Mouse (Mus musculus) midbrain, embryonic 16.5 days (tissue): ENCODE measurements around the gene Gpr18. TPM values are rescaled to one million over a fixed set of nuclear protein-coding genes. Genes with fewer than 3 reads are reported as not detected.

Source experiments
- ATAC-seq: fragments of 200-750 bp; cut with Nextera tagmentation; 2 replicates; pipeline ENCODE4 v1.8.0; 2017; ENCODE audit warnings: moderate TSS enrichment
- H3K27ac ChIP-seq: fragments of 300-500 bp; sonication (generic); 2 replicates; pipeline ENCODE4 v1.5.1; 2014; ENCODE audit warnings: mild to moderate bottlenecking, low read length, mixed read lengths
- H3K27me3 ChIP-seq: fragments of 300-500 bp; sonication (generic); 2 replicates; pipeline ENCODE4 v1.6.1; 2014; ENCODE audit warnings: low read depth, low read length, mixed read lengths; ENCODE audit not compliant: control insufficient read depth, insufficient read depth
- H3K36me3 ChIP-seq: fragments of 300-500 bp; sonication (generic); 2 replicates; pipeline ENCODE4 v1.6.1; 2014; ENCODE audit warnings: mild to moderate bottlenecking, low read length, moderate library complexity, mixed read lengths; ENCODE audit not compliant: control insufficient read depth, insufficient read depth
- H3K4me1 ChIP-seq: fragments of 300-500 bp; sonication (generic); 2 replicates; pipeline ENCODE4 v1.6.1; 2014; ENCODE audit warnings: mild to moderate bottlenecking, low read length, mixed read lengths; ENCODE audit not compliant: control insufficient read depth, insufficient read depth
- H3K4me2 ChIP-seq: fragments of 300-500 bp; sonication (generic); 2 replicates; pipeline ENCODE4 v1.6.1; 2014; ENCODE audit warnings: mild to moderate bottlenecking, low read length, mixed read lengths
- H3K4me3 ChIP-seq: fragments of 300-500 bp; sonication (generic); 2 replicates; pipeline ENCODE4 v1.5.1; 2014; ENCODE audit warnings: low read depth, mild to moderate bottlenecking, low read length, moderate library complexity, mixed read lengths
- H3K9ac ChIP-seq: fragments of 300-500 bp; sonication (generic); 2 replicates; pipeline ENCODE4 v1.6.1; 2014; ENCODE audit warnings: low read depth, low read length, mixed read lengths
- H3K9me3 ChIP-seq: fragments of 300-500 bp; sonication (generic); replicated peaks from 2 replicates; pipeline ENCODE4 v1.6.1; 2014; ENCODE audit warnings: mild to moderate bottlenecking, low read length, mixed read lengths; ENCODE audit not compliant: control insufficient read depth, poor library complexity, severe bottlenecking
- WGBS: fragments of 180-500 bp; shearing (Covaris S2); extraction: QIAGEN DNeasy Blood & Tissue Kit; methylation state at CpG from one replicate; pipeline ENCODE4 v1.1.7; 2014; 5-methylcytosine and 5-hydroxymethylcytosine counted together
- polyA plus RNA-seq: library from polyadenylated mRNA; unstranded; fragments of >200 nt; fragmentation: Nextera tagmentation; extraction: Ambion mirVana; gene quantifications from 2 replicates; pipeline ENCODE4 v1.2.1, GENCODE M21; 2015

Gpr18 gene
- polyA plus RNA-seq, 1 experiment from 2014 or later = 0.16 TPM

DNA sequence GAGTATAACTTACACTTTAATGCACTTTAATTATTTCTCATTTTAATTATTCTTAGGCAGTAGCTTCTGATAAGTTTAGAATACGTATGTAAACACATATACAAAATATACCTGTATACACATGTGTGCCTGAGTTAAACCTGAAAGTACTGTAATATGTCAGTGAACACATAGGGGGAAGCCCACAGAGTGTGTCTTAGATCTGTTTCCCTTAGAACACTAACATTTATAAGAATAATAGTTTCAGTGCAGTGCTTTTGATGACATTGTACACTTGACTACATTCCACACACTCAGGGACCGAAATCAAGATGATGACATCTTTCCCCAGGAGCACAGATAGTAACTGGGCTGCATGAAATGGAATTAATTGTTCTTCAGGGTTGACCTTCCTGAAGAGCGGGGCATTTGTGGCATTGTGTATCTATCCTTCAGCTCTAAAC lies 44.0 kb upstream of the Gpr18 start:
- Histone ChIP-seq H3K27me3 (no peaks in the 10 kb centered on the region), H3K9me3 (no peaks in the 10 kb centered on the region), H3K4me1 (no peaks in the 10 kb centered on the region), H3K4me3 (no peak overlapping the region), H3K9ac (no peak overlapping the region), H3K36me3 (no peaks in the 10 kb centered on the region), H3K27ac (no peak overlapping the region), H3K4me2 (no peak overlapping the region)
- ATAC-seq = no peak
- 92% methylated on average over 3 of the region's 3 CpGs for WGBS

DNA sequence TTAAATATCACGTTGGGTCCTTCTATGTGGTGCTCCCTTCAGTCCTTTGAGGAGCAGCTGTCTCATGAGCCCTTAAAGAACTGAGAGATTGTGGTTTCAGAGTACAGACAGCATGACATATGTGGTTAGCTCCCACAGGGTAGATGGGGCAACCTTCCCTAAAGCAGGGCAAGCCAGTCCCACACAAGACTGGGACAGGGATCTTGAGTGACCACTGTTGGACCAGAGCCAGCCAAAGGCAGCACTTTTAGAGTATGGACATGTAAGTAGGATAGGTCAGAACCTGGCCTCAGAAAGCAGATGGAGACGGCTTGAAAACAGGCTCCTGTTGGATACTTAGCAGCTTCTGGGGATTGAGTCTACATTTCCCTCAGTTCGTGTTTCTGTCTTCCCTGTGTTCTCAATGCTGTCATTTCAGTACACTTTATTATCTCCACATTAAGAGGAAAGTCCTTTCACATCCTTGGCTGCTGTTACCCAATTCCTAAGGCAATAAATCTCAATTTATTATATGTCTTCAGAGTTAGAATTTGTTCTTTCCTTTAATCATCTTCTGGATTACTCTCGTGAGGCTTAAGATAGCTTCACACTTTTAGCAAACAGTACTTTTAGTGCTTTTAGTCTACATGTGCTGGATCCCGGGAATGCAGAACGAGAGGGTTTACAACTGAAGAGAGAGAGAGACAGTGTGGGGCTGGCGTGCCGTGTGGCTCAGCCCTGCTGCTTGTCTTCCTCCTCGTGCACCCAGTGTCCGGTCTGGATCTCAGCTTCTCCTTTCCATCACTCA lies 43.4 kb upstream of the Gpr18 start:
- H3K36me3 ChIP-seq = no peaks in the 10 kb centered on the region
- no peak overlapping the region for H3K4me3 ChIP-seq
- 84% methylated on average over 10 of the region's 10 CpGs for WGBS

DNA sequence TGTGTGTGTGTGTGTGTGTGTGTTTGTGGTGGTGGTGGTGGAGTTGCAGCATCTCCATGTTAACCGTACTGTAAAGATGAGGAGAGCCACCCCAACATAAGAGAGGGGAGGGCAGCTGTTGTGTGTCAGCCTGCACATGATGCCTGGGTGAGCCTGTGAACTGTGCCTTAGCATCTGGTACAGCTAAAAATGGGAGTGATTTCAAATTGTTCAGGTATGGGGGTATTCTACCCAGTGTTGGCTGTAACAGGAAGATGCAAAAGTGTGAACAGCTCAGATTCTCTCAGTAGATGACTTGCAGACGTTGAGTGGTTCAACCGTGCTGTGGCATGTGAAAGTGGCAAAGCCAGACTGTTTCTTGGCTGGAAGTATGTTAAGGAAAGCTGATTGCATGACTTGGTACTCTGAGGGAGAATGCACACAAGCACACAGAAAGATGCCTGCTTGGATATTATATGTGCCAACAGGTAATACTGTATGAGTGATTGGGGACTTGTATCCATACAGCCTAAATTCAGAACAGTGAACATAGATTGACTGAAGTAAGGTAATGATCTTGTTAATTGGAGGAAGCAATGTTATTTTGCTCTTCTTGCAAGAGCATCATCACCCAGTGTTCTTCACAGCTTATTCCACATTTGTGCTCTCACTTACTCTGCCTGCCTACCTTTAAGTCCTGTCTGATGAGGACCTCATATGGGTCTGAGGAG lies 42.6 kb upstream of the Gpr18 start:
- Histone ChIP-seq H3K4me3 (no peak overlapping the region), H3K4me1 (no peaks in the 10 kb centered on the region), H3K36me3 (no peaks in the 10 kb centered on the region), H3K4me2 (no peak overlapping the region), H3K9ac (no peak overlapping the region), H3K27me3 (no peaks in the 10 kb centered on the region), H3K27ac (no peak overlapping the region), H3K9me3 (no peaks in the 10 kb centered on the region)
- ATAC-seq = no peak
- WGBS = 90% methylated on average over 3 of the region's 3 CpGs

More for the DNA sequence above, 43.4 kb upstream of the Gpr18 start:
- no peak for ATAC-seq
- Histone ChIP-seq H3K9ac (no peak overlapping the region), H3K4me2 (no peak overlapping the region), H3K4me1 (no peaks in the 10 kb centered on the region), H3K27ac (no peak overlapping the region), H3K9me3 (no peaks in the 10 kb centered on the region), H3K27me3 (no peaks in the 10 kb centered on the region)

DNA sequence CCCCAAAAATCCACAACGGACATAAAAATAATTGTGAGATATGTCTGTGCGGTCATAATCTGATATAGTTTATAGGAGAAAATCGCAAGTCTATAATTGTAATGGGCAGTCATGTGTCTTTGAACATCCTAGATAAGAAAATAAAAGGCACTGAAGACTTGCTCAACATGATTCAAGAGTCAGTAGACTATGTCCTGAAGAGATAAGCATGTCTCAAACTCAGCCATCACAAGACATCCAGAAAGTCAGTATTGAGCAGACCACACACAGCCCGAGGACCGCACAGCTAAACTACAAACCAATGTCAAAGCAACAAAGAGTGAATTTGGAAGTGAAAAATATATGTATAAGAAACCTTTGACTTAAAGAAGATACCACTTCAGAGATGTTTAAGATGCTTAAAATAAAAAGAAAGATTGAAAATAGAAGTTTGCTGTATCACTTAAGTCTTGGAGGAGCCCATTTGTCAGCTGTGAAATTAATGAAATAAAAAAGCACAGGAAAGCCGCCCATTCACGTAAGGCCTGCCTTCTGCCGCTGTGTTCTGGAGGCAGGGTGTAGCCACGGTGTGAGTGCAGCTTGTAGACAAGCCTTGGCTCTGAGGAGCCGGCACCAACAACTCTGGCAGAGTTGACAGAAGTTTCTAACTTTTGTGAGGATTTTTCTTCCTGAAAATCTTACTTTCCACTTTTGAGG lies 41.7 kb upstream of the Gpr18 start:
- no peak overlapping the region for H3K4me2 ChIP-seq
- H3K36me3 ChIP-seq = no peaks in the 10 kb centered on the region
- H3K9me3 ChIP-seq = no peaks in the 10 kb centered on the region
- H3K27me3 ChIP-seq = no peaks in the 10 kb centered on the region
- WGBS = 92% methylated on average over 10 of the region's 10 CpGs
- no peak overlapping the region for H3K4me3 ChIP-seq
- ATAC-seq = no peak
- no peaks in the 10 kb centered on the region for H3K4me1 ChIP-seq
- H3K27ac ChIP-seq = no peak overlapping the region
- no peak overlapping the region for H3K9ac ChIP-seq

DNA sequence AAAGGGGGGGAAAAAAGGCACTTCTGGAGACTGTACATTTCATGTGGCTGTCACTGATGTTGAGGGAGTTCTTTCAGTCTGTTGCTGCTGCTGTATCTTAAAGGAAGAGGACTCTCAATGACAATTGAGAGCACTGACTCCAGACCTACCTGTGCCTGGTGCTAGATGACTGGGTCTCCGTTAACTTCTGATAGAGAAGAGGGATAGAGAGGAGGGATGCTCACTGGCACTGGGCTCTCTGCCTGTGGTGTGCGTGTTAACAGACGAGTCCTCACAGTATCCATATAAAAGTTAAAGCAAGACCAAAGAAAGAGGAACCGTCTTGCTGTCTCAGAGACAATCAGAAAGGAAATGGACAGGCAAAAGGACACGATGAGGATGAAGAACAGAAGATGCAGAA lies 40.7 kb upstream of the Gpr18 start:
- WGBS = 95% methylated on average over 5 of the region's 5 CpGs
- Histone ChIP-seq H3K36me3 (no peaks in the 10 kb centered on the region), H3K4me3 (no peak overlapping the region), H3K27ac (no peak overlapping the region), H3K9ac (no peak overlapping the region), H3K27me3 (no peaks in the 10 kb centered on the region), H3K9me3 (no peaks in the 10 kb centered on the region), H3K4me2 (no peak overlapping the region), H3K4me1 (no peaks in the 10 kb centered on the region)
- no peak for ATAC-seq

DNA sequence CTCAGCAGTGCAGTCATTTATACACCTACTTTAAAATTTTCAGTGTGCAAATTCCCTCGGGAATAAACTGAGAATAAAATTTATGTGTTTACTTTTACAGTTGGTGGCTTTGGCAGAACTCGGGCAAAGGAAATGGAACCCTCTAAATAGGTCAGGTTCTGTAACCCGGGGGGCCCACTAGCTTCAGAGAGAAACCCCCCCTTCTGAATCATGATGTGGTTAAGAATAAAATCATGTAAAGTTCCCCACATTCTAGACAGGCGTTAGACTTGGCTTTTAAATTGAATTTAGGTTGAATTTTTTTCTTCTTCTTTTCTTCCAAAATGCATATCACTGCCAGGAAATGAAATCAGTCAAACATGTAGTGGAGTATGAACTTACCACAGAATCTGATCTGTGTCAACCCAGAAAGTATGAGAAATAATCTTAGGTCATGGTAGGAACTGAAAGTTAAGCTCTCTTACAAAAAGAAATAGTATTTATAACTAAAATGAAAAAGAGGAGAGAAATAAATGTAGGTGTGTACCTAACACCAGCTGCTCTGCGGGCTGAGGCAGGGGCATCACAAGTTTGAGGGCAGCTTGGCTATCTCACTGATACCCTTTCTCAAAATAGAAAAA lies 39.7 kb upstream of the Gpr18 start:
- Histone ChIP-seq H3K9me3 (no peaks in the 10 kb centered on the region), H3K4me1 (no peaks in the 10 kb centered on the region), H3K4me2 (no peak overlapping the region), H3K36me3 (no peaks in the 10 kb centered on the region), H3K4me3 (no peak overlapping the region), H3K27me3 (no peaks in the 10 kb centered on the region), H3K27ac (no peak overlapping the region), H3K9ac (no peak overlapping the region)
- 93% methylated on average over 5 of the region's 5 CpGs for WGBS
- ATAC-seq = no peak

DNA sequence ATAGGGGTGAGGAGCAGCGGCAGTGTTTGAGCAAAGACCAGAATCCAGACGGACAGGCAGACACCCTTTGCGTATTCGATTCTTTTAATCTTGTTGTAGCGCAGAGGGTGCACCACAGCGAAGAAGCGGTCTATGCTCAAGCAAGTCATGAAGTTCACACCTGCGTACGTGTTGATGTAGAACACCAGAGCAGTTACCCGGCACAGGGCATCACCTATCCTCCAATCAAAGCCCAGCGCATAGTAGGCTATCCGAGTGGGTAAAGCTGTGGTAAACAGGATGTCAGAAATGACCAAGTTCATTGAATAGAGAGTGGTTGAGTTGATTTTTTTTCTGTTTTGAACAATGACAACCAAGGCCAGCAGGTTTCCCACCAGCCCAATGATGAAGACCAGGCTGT lies 39.0 kb upstream of the Gpr18 start:
- Histone ChIP-seq H3K36me3 (no peaks in the 10 kb centered on the region), H3K9me3 (no peaks in the 10 kb centered on the region), H3K4me1 (no peaks in the 10 kb centered on the region), H3K4me3 (no peak overlapping the region), H3K4me2 (no peak overlapping the region), H3K27ac (no peak overlapping the region), H3K9ac (no peak overlapping the region), H3K27me3 (no peaks in the 10 kb centered on the region)
- no peak for ATAC-seq
- WGBS = 97% methylated on average over 12 of the region's 12 CpGs

DNA sequence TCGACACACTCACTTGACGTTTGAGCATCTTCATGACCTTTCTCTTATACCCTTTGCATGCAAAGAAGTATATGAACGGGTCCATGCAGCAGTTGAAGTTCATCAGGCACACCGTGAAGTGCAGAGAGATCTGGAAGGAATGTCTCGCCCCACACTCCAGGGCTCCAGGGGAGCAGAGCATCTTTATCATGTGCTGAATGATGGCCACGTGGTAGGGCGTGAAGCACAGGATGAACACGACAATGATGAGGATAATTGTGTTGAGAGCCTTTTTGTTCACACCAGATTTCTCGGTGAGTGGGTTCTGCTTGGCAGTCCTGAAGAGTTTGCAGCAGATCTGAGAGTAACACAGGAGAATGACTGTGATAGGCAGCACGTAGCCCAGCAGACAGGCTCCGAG lies 38.5 kb upstream of the Gpr18 start:
- ATAC-seq = no peak
- no peaks in the 10 kb centered on the region for H3K36me3 ChIP-seq
- 95% methylated on average over 11 of the region's 11 CpGs for WGBS

More for the DNA sequence above, 38.5 kb upstream of the Gpr18 start:
- H3K27ac ChIP-seq = no peak overlapping the region
- no peak overlapping the region for H3K4me2 ChIP-seq
- no peak overlapping the region for H3K4me3 ChIP-seq
- H3K9me3 ChIP-seq = no peaks in the 10 kb centered on the region
- H3K27me3 ChIP-seq = no peaks in the 10 kb centered on the region
- H3K9ac ChIP-seq = no peak overlapping the region
- no peaks in the 10 kb centered on the region for H3K4me1 ChIP-seq
